In genomic region chr5:111022940-111023339, GRCm38 (mm10) we compare ENCODE assay signal across 20 mouse cellular contexts.
A peak's percentile ranks its signal among the peaks of the same experiment; 100 is the strongest.
DNase-seq lines count a peak whose midpoint lies in the region; ATAC-seq lines count a peak whose summit lies in the region.
"Had no signal": no experiment of that assay in that cellular context is flagged by ENCODE, and none has a peak within 500 bp of the region (broad histone marks: within the 10 kb centered on the region; RNA-seq: fewer than 3 reads in every experiment).

No protein-coding gene starts in this region.

- DNase-seq in forebrain, embryonic 10.5 days (ENCODE audit: extremely low spot score, low spot score): no peak
- no peak for DNase-seq in hindbrain, embryonic 14.5 days (ENCODE audit: low spot score)
- no peak for DNase-seq in left cerebral cortex, adult 18-20 months (ENCODE audit: low spot score in 2 of 2)
- DNase-seq in gastrocnemius, adult 8-10 months (ENCODE audit: low spot score in 2 of 2): no peak
- DNase-seq: adrenal gland, postnatal 14 days; cerebellum, adult 8-10 months; heart, adult 11 months; kidney, adult 11 months; layer of hippocampus, postnatal 36 days; left cerebral cortex, postnatal 4 days; lung, adult 18-20 months; retina, postnatal 1 day; right cerebral cortex, postnatal 4 days had no signal

- H3K4me1 ChIP-seq in forebrain, embryonic 13.5 days: peaks cover 81% of the 10 kb centered on the region
- peaks cover 54% of the 10 kb centered on the region for H3K4me1 ChIP-seq in forebrain, embryonic 10.5 days
- peaks cover 89% of the 10 kb centered on the region for H3K4me1 ChIP-seq in forebrain, embryonic 15.5 days
- H3K4me1 ChIP-seq in hindbrain, embryonic 14.5 days (replicated peaks; ENCODE audit: control insufficient read depth, insufficient read depth, low read length): peaks cover 62% of the 10 kb centered on the region
- peaks cover 59% of the 10 kb centered on the region for H3K4me1 ChIP-seq in midbrain, embryonic 16.5 days (ENCODE audit: control insufficient read depth, insufficient read depth, low read length)
- peaks cover 39% of the 10 kb centered on the region for H3K4me1 ChIP-seq in kidney, embryonic 14.5 days (ENCODE audit: control insufficient read depth, insufficient read depth, low read length)

- H3K27ac ChIP-seq in forebrain, embryonic 13.5 days: peak overlapping the region; percentile 78
- no peak overlapping the region for H3K27ac ChIP-seq in forebrain, embryonic 10.5 days
- peak overlapping the region; percentile 87 for H3K27ac ChIP-seq in forebrain, embryonic 15.5 days (replicated peaks)
- peak overlapping the region; percentile 88 for H3K27ac ChIP-seq in hindbrain, embryonic 14.5 days
- peak overlapping the region; percentile 27; the same call in 1 of the 2 replicates for H3K27ac ChIP-seq in midbrain, embryonic 16.5 days (ENCODE audit: low read length)
- H3K27ac ChIP-seq in kidney, embryonic 14.5 days (ENCODE audit: low read depth, low read length): no peak overlapping the region
- H3K27ac ChIP-seq: embryonic facial prominence, embryonic 12.5 days; heart, embryonic 15.5 days had no signal

- no peak for ATAC-seq in forebrain, embryonic 13.5 days
- ATAC-seq in forebrain, embryonic 15.5 days (replicated peaks): 0 out of 2 replicates have a peak, but pooled peaks have one; percentile 1
- ATAC-seq in hindbrain, embryonic 14.5 days (ENCODE audit: low FRiP score): no peak
- ATAC-seq in midbrain, embryonic 16.5 days: no peak
- no peak for ATAC-seq in kidney, embryonic 14.5 days (ENCODE audit: low FRiP score, low TSS enrichment)

- H3K9me3 ChIP-seq in forebrain, embryonic 13.5 days (replicated peaks): no peaks in the 10 kb centered on the region
- no peaks in the 10 kb centered on the region for H3K9me3 ChIP-seq in forebrain, embryonic 10.5 days
- no peaks in the 10 kb centered on the region for H3K9me3 ChIP-seq in forebrain, embryonic 15.5 days
- H3K9me3 ChIP-seq in hindbrain, embryonic 14.5 days (ENCODE audit: control insufficient read depth, low read length): no peaks in the 10 kb centered on the region
- H3K9me3 ChIP-seq in midbrain, embryonic 16.5 days (replicated peaks; ENCODE audit: control insufficient read depth, low read length, poor library complexity, severe bottlenecking): no peaks in the 10 kb centered on the region
- H3K9me3 ChIP-seq in kidney, embryonic 14.5 days (ENCODE audit: control insufficient read depth, low read length): no peaks in the 10 kb centered on the region
- H3K9me3 ChIP-seq: embryonic facial prominence, embryonic 12.5 days; heart, embryonic 15.5 days had no signal

- no peaks in the 10 kb centered on the region for H3K36me3 ChIP-seq in forebrain, embryonic 13.5 days (ENCODE audit: poor library complexity, severe bottlenecking)
- H3K36me3 ChIP-seq in forebrain, embryonic 10.5 days (replicated peaks): no peaks in the 10 kb centered on the region
- H3K36me3 ChIP-seq in forebrain, embryonic 15.5 days: no peaks in the 10 kb centered on the region
- H3K36me3 ChIP-seq in hindbrain, embryonic 14.5 days (replicated peaks; ENCODE audit: control insufficient read depth, insufficient read depth): no peaks in the 10 kb centered on the region
- H3K36me3 ChIP-seq in midbrain, embryonic 16.5 days (ENCODE audit: control insufficient read depth, insufficient read depth, low read length): no peaks in the 10 kb centered on the region
- no peaks in the 10 kb centered on the region for H3K36me3 ChIP-seq in kidney, embryonic 14.5 days (ENCODE audit: control insufficient read depth, insufficient read depth, low read length)
- H3K36me3 ChIP-seq: embryonic facial prominence, embryonic 12.5 days; heart, embryonic 15.5 days had no signal

- no peak overlapping the region for H3K4me2 ChIP-seq in forebrain, embryonic 13.5 days
- H3K4me2 ChIP-seq in forebrain, embryonic 15.5 days (replicated peaks): no peak overlapping the region
- no peak overlapping the region for H3K4me2 ChIP-seq in hindbrain, embryonic 14.5 days (replicated peaks)
- no peak overlapping the region for H3K4me2 ChIP-seq in midbrain, embryonic 16.5 days (ENCODE audit: low read length)
- no peak overlapping the region for H3K4me2 ChIP-seq in kidney, embryonic 14.5 days (replicated peaks; ENCODE audit: low read depth, low read length)
- H3K4me2 ChIP-seq: embryonic facial prominence, embryonic 12.5 days; heart, embryonic 15.5 days had no signal

- H3K27me3 ChIP-seq in forebrain, embryonic 13.5 days: no peaks in the 10 kb centered on the region
- no peaks in the 10 kb centered on the region for H3K27me3 ChIP-seq in forebrain, embryonic 10.5 days (ENCODE audit: poor library complexity, severe bottlenecking)
- no peaks in the 10 kb centered on the region for H3K27me3 ChIP-seq in forebrain, embryonic 15.5 days
- H3K27me3 ChIP-seq in hindbrain, embryonic 14.5 days (ENCODE audit: control insufficient read depth, insufficient read depth, low read length): no peaks in the 10 kb centered on the region
- no peaks in the 10 kb centered on the region for H3K27me3 ChIP-seq in midbrain, embryonic 16.5 days (ENCODE audit: control insufficient read depth, insufficient read depth, low read depth, low read length)
- no peaks in the 10 kb centered on the region for H3K27me3 ChIP-seq in kidney, embryonic 14.5 days (ENCODE audit: control insufficient read depth, insufficient read depth, low read length)
- H3K27me3 ChIP-seq: CH12.LX; embryonic facial prominence, embryonic 12.5 days; heart, embryonic 15.5 days had no signal

- H3K9ac ChIP-seq in forebrain, embryonic 13.5 days: no peak overlapping the region
- H3K9ac ChIP-seq in forebrain, embryonic 15.5 days (replicated peaks): no peak overlapping the region; the same call in 1 of the 2 replicates
- H3K9ac ChIP-seq in hindbrain, embryonic 14.5 days: 0 out of 2 replicates have a peak overlapping the region, but pooled peaks have one; percentile 8
- H3K9ac ChIP-seq in midbrain, embryonic 16.5 days (ENCODE audit: low read depth, low read length): no peak overlapping the region
- no peak overlapping the region for H3K9ac ChIP-seq in kidney, embryonic 14.5 days (ENCODE audit: low read depth, low read length)
- H3K9ac ChIP-seq: embryonic facial prominence, embryonic 12.5 days; heart, embryonic 15.5 days had no signal

- H3K4me3 ChIP-seq in forebrain, embryonic 13.5 days: no peak overlapping the region
- H3K4me3 ChIP-seq in forebrain, embryonic 10.5 days: no peak overlapping the region
- H3K4me3 ChIP-seq in forebrain, embryonic 15.5 days: no peak overlapping the region
- no peak overlapping the region for H3K4me3 ChIP-seq in hindbrain, embryonic 14.5 days (replicated peaks; ENCODE audit: low read length)
- no peak overlapping the region for H3K4me3 ChIP-seq in midbrain, embryonic 16.5 days (ENCODE audit: low read depth, low read length)
- H3K4me3 ChIP-seq in kidney, embryonic 14.5 days (ENCODE audit: low read length): no peak overlapping the region
- H3K4me3 ChIP-seq: embryonic facial prominence, embryonic 12.5 days; heart, embryonic 15.5 days had no signal

- 84% methylated on average over 1 of the region's 1 CpGs for WGBS in forebrain, embryonic 13.5 days
- 97% methylated on average over 1 of the region's 1 CpGs for WGBS in forebrain, embryonic 10.5 days
- 60% methylated on average over 1 of the region's 1 CpGs for WGBS in forebrain, embryonic 15.5 days
- 59% methylated on average over 1 of the region's 1 CpGs for WGBS in hindbrain, embryonic 14.5 days
- WGBS in midbrain, embryonic 16.5 days: 72% methylated on average over 1 of the region's 1 CpGs
- 89% methylated on average over 1 of the region's 1 CpGs for WGBS in kidney, embryonic 14.5 days

Comparison
In these comparisons a context has a peak if more than half of its experiments do, and no peak if none do; other contexts are left out.
1. H3K27ac ChIP-seq: peak in forebrain, embryonic 13.5 days (single experiment), forebrain, embryonic 15.5 days (single experiment), hindbrain, embryonic 14.5 days (single experiment) and midbrain, embryonic 16.5 days (single experiment); none in forebrain, embryonic 10.5 days (single experiment) and kidney, embryonic 14.5 days (single experiment).